Mouse (Mus musculus) adrenal gland, adult 8-10 months (tissue): ENCODE data around the gene Coro2a. TPM values are rescaled to one million over a fixed set of nuclear protein-coding genes. Genes with fewer than 3 reads are reported as not detected.
"Not testable (repeated sequence)": the region's sequence is repeated elsewhere in the genome, so short reads cannot be mapped to it uniquely, and the experiment has no call there.

ENCODE experiments used
- DNase-seq: peaks from one replicate; pipeline ENCODE4 v3.0.0; 2022
- total RNA-seq, 4 experiments: library from RNA; stranded (reverse); gene quantifications; 2 replicates each; pipeline ENCODE4 v1.2.4; 2022

Coro2a gene
- total RNA-seq, 4 experiments from 2014 or later: 2.7 to 6.3 (median 5.1) TPM

- peak; percentile 69 for DNase-seq
Measured at GRCm38 (mm10) chr4:46611181-46611580, 9.2 kb upstream of the Coro2a start.

- peak; percentile 58 for DNase-seq
Measured at GRCm38 (mm10) chr4:46607601-46608000, 5.6 kb upstream of the Coro2a start.

GRCm38 (mm10) chr4:46605451-46605850 lies 3.4 kb upstream of the Coro2a start:
- DNase-seq: no peak

GRCm38 (mm10) chr4:46602704-46603103 lies 702 bp upstream of the Coro2a start:
- no peak for DNase-seq

DNA sequence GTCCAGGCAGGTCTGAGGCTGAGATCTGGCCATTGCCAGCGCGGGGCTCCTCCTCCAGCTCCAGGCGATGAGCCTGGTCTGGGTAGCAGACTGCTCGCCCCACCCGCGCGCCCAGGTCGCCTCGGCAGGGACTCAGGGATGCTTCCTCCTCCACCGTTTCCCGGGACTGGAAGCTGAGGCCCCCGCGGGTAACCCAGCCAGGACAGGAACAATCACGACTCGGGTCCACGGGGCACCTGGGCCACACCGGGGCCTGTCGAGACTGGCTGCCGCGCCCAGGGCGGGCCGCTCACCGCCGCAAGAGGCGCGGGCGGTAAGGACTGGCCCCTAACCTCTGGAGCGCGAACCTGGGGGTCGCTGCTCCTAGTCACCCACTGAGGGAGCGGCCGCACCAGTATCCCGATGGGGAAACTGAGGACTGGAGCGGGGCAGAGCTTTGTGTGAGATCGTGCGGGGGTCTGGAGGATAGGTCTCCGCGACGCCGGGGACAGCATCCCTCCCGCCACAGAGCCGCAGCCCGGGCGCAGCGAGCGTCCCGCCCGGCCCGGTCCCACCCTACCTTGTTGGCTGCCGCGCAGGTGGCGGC lies 651 bp downstream of the Coro2a start:
- no peak for DNase-seq

DNA sequence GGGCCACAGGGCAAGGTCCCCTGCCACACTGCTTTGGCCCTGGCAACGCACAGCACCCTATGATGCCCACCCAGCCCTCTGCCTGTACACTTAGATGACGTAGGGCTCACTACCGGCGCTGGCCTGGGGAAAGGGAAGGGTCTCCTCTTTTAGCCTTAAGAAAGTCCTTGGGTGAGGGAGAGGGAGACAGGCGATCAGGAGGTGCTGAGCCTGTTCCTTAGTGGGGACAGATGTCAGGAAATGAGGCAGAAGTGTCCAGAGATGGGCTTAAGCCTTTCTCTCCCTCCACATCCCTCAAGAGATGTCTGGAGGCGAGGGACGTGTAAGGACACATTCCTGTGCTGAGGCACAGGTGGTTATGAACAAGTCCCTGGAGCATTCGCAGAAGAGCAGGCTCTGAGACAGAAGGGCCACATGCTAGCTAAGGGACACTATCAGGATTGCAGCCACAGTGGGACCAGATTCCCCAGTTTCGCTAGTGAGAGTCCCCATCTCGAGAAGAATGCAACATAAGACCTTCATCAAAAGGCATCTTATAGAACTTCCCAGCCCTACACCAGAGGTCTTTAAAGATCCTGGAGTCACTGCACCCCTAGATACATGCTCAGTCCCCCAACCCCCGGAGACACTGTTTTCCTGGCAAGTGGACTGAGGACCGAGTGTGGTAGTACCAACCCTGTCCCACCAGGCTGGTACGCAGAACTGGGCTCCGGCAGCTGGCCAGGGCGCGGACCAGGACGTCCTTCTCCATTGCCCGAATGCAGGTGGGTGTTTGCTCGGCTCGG lies 1.3 kb downstream of the Coro2a start:
- DNase-seq: no peak

- DNase-seq: not testable (repeated sequence)
Measured at GRCm38 (mm10) chr4:46599609-46600008, 2.4 kb downstream of the Coro2a start.

DNA sequence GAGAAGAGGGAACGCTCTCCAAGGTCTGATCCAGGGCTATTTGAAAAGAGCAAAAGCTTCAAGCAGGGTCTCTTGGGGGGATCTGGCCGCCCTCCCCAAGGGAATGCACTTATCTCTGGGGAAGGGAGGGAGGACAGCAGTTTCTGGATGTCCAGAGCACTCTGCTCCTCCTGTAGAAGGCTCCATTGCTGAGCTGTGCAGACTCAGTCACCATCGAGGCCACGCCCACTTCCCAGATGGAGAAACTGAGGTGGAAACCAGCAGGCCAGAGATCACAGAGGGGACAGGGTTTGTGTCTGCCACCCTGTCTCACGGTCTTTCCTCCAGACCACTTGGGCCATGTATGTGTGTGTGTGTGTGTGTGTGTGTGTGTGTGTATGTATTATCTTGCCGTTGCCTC lies 3.0 kb downstream of the Coro2a start:
- DNase-seq: no peak

DNA sequence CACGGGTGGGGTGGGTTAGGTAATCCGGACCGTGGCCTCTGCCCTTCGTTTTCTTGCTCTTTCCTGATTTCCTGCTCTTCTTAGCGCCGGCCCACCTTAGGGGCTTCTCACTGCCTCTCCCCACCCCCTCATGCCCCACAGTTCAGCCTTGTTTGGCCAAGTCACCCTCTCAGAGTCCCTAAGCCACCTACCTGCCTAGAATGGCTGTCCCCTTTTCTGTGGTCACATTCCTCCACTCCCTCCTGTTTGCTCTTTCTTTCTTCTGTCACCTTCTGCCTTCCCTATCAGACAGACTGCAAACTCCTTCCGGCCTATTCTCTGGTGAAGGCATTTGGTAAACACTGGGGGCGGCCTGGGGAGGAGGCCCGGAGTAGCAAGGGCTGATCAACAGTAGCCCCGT lies 3.9 kb downstream of the Coro2a start:
- no peak for DNase-seq

- DNase-seq: no peak
Measured at GRCm38 (mm10) chr4:46597286-46597961, 4.6 kb downstream of the Coro2a start.

GRCm38 (mm10) chr4:46596398-46596797 lies 5.6 kb downstream of the Coro2a start:
- no peak for DNase-seq

DNA sequence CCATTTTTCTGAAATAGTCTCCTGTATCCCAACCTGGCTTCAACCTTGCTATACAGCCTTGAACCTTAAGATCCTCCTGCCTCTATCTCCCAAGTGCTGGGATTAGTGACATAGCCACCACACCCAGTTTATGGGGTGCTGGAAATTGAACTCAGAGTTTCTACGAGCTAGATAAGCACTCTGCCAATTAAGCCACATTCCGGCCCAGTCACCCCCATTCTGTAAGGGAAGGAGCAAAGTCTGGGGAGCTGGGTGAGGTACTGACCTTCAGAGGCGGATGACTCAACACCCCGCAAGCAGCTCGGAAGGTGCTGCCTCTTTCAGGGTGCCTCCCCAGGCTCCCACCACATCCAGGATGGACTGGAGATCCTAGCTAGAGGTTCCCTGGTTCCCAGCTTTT lies 7.9 kb downstream of the Coro2a start:
- DNase-seq: no peak

- DNase-seq: no peak
Measured at GRCm38 (mm10) chr4:46593472-46593871, 8.5 kb downstream of the Coro2a start.

GRCm38 (mm10) chr4:46591833-46592520 lies 10.0 kb downstream of the Coro2a start:
- DNase-seq: no peak

DNA sequence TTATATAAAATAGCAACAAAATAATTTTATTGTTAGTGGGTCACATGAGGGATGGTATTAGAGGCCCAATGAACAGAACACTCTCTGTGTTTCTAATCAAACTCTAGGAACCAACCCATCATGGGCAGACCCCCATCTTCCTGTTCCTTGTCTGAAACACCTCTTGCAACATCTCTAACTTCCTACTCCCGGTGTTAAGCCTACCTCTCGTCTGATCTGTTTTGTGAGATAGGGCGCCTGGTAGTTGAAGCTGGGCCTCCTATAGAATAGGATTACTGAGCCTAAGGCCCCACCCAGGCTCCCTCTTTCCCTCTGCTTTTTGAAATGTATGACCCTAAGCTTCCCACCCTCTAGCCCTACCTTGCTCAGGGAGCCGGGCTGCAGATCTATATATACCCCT lies 11.2 kb downstream of the Coro2a start:
- no peak for DNase-seq

- no peak for DNase-seq
Measured at GRCm38 (mm10) chr4:46589946-46590684, 11.9 kb downstream of the Coro2a start.

DNA sequence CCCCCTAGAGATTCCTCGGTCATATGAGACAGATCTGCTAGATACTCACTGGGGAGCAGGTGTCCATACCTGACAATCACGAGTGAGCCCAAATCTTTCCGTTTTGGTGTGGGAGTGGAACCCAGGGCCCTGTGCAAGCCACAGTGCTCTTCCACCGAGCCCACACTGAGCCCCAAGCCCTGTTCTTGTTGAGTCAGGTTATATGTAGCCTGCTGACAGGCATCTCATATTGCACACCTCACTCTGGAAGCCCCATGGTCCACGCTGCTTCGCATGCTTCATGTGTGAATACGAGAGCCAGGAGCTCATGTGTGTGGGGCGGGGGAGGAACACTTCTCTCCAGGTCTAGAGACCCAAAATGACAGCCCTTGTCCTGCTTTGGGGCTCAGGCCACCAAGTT lies 12.9 kb downstream of the Coro2a start:
- no peak for DNase-seq

- no peak for DNase-seq
Measured at GRCm38 (mm10) chr4:46586473-46586872, 15.5 kb downstream of the Coro2a start.

DNA sequence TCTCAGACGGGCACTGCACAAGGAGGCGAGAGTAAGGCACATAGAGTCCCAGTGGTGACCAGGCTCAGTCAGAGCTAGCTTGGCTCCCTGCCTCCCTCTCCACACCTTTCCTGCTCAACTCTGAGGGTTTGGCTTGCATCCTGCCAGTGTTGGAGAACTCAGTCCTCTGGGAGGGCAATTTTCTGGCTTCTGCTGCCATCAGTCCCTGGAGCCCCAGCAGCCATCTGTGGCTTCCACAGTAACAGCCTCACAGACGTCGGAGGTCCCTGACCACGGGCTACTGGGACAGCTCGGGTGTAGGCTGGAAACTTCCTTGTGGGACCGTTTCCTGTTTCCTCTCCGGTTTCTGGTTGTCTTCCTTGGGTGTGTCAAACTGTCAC lies 16.2 kb downstream of the Coro2a start:
- no peak for DNase-seq

GRCm38 (mm10) chr4:46585041-46585810 lies 16.8 kb downstream of the Coro2a start:
- no peak for DNase-seq

DNA sequence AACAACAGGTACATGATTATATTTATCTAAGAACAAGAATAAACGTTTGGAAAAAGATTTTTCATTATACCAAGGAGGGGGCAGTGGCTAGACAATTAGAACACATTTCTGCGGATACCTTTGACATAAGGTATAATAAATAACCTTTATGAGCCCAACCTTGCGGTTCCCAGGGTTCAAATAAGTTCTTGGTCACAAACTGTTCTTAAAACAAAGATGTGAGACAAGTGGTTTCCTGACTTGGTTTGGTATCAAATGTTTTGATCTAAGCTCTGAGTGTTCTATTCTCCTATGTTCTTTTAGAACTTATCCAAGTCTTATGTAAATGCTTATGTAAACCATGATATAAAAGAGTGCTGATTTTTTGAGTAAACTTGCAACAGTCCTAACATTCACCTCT lies 17.5 kb downstream of the Coro2a start:
- not testable (repeated sequence) for DNase-seq

GRCm38 (mm10) chr4:46584084-46584483 lies 17.9 kb downstream of the Coro2a start:
- not testable (repeated sequence) for DNase-seq
